Mouse (Mus musculus): ENCODE measurements around the gene Rab15. TPM values are rescaled to one million over a fixed set of nuclear protein-coding genes. Genes with fewer than 3 reads are reported as not detected.
"Not testable (repeated sequence)": the region's sequence is repeated elsewhere in the genome, so short reads cannot be mapped to it uniquely, and the experiment has no call there.

The Rab15 gene
- total RNA-seq, 2 experiments from 2014 or later: 0.86 to 1.8 TPM

DNA sequence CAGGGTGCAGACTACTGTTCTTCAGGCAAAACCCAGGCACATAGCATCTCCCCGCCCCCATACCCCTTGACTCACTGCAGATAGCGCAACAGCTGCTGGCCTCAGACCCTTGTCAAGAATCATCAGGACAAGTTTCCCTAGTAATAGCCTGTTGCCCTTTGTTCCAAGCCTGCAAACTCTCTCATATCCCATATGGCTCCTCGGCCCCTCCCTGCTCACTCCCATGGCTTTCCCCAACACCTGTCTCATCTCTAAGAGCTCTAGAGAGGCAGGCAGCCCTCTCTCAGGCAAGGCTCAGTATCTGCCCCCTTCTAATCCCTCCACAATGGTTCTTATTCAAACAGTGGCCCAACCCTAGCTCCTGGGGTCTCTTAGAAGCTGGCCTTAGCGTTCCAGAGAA is 2.1 kb downstream of the Rab15 start:
- no peak for DNase-seq
- intact Hi-C loops (cut with DNase I): no loop called here

DNA sequence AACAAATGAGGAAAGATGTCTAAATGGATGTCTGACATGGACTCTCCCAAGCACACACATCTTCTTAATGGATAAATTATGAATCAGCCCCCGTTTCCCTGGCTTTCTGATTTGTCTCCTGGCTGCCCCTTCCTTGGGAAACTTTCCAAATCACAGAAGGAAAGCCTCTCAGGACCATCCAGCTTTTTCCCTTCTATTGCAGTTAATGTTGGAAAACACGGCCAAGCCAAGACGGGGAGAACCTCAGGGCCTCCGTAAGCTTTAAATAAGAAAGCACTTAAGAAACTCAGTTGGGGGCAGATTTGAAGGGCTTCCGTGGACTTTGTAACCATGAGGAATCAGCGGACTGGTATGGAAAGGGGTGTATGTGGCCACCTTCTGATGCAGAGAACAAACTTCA is 2.9 kb downstream of the Rab15 start:
- no peak for DNase-seq
- intact Hi-C loops (cut with DNase I): no loop called here

DNA sequence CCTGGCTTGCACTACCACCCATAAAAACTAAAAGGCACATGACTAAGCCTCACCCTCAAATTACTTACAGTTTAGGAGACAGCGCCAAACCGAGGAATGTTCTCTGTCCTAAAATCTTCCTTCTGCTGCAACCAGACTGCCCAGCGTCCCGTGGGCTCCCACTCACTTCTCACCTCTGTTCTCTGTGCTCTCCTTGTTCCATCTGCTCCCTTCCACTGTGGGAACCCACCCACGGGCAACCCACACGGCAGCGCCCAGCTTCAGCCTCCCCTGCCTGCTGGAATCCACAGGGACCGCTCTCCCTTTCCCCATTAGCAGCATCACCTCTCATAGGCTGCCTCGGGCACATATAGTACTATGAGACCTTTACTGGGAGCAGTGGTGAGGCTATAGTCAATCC is 3.8 kb downstream of the Rab15 start:
- no peak for DNase-seq
- intact Hi-C loops (cut with DNase I): no loop called here

DNA sequence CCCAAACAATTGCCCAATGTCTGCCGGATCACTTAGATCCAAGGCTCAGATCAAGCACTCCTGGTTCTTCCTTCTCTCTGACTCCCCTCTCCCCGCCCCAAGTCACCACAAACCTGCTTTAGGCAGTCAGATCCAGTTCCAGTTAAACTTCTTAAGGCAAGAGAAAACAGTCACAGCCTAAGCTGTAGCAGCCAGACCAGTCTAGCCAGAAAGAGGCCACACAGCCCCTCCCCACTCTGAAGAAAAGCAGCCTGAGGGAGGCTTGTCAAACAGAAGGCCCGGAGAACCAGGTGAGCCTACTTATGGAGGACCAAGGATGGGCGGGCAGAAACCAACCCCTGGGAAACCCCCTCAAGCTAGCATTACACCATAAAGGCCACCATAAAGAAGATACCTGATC is 4.6 kb downstream of the Rab15 start:
- no peak for DNase-seq
- intact Hi-C loops (cut with DNase I): no loop called here

DNA sequence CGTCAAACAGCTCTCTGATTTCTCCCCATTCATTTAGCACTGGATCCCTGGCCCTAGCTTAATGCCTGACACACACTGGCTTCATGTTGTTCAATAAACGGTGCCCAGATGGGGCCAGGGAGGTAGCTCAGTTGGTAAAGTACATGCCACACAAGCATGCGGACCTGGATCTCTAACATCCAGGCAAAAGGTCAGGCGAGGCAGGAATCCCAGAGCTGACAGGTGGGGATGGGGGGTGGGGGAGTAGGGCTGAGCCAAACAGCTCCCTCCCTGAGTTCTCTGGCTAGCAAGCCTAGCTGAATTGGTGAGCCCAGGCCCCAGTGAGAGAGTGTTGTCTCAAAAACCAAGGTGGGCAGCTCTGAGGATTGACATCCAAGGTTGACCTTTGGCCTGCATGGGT is 5.5 kb downstream of the Rab15 start:
- intact Hi-C loops (cut with DNase I): no loop called here
- no peak for DNase-seq

DNA sequence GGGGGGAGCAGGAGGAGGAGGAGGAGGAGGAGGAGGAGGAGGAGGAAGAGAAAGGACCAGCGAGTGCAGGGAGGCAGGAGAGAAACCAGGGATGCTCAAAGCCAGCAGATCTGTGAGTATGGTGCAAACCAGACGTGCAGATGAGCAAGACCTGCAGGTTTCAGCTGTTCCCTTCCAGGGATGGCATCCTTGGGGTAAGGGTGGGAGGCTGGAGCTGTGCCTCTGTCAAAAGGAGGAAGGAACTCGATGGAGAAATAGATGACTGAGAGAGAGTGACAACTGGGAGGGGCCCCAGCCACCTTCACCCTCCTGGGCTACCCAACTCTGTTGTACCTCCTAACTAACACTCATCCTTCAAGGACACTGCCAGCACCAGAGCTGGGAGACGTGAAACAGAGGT is 6.0 kb downstream of the Rab15 start:
- DNase-seq: no peak
- intact Hi-C loops (cut with DNase I): no loop called here

DNA sequence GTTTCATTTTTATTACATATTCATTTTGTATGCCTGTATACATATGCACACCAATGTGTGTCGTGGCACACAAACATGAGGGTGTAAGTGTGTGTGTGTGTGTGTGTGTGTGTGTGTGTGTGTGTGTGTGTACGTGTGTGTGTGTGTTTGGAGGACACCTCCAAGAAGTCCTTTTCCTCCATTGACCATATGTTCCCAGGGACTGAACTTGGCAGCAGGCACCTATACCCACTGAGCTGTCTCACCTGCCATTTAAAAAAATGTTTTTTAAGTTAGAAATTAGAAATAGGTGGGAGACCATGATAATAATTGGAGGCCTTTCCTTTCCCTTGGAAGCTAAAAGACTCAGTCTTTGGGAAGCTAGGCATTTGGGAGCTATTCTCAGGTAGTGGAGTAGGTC is 8.6 kb downstream of the Rab15 start:
- DNase-seq: no peak
- intact Hi-C loops (cut with DNase I): no loop called here

DNA sequence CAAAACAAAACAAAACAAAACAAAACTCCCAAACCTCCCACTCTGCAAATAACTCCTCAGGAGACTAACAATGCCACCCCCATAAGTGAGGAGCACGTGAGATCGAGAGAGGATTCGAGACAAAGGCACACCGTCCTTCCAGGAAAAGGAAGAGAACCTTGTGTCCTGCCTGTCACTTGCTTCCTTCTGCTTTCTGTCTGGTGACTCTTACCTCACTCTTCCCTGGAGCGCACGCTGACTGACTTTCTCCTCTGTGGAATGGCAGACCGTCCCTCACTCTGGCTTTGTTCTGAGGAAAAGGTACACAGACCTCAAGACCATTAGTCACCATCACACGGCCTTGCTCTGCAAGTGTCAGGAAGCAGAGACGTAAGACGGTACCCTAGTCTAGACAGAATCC is 9.2 kb downstream of the Rab15 start:
- intact Hi-C loops (cut with DNase I): no loop called here
- DNase-seq: no peak

DNA sequence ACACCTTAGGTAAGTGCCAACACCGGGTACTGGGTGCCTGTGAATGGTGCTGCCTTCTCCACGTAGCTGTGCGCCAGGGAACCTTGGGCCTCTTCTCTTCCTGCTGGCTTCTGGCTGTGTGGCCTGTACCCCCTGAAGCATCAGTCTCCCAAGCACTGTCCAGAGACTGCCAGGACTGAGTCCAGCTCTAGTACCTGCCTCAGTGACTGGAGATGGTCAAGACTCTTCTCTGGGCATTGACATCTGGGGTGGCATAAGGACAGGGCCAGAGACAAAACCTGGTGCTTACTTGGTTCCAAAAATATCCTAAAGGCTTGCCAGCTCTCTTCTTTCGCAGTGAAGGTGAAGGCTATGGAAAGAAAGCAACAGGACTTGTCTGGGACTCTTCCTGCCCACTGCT is 11.7 kb downstream of the Rab15 start:
- DNase-seq: no peak
- intact Hi-C loops (cut with DNase I): no loop called here

DNA sequence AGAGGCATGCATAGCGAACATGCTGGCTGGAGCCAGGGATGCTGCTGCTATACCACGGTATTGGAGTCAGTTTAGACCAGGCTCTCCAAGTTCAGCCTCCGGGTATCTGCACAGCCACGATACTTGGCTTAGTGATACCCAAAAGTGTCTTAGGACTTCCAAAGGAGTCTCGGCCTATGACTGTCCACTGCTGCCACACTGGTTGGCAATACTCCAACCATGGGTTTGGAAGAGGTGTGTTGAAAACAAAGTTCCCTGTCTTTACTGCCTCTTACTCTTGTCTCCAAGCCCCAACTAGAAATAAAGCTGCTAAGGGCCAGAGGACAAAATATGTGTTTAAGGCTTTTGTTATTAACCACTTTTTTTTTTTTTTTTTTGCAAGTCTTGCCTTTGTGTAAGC is 12.2 kb downstream of the Rab15 start:
- intact Hi-C loops (cut with DNase I): no loop called here

DNA sequence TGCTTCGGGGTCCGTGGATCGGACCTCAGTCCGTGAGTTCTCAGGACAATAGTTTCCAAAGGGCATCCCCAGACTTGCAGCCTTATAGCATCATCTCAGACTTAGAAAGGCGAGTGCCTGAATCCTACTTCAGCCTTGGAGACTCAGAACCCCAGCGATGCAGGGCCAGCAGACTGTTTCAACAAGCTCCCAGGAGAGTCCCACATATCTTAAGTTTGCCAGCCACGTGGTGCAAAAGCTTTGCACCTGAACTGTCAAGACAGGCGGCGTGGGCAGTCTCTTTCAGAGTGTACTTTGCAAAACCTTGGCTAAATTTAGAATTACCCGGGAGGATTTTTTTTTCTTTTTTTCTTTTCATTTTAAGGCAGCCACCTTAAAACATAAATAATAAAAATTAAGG is 14.9 kb downstream of the Rab15 start:
- no peak for DNase-seq
- intact Hi-C loops (cut with DNase I): loop anchor here (5.0 kb wide), 1 partner anchor 310 kb away; no protein-coding TSS in a partner anchor

More for the DNA sequence above, 12.2 kb downstream of the Rab15 start:
- DNase-seq: no peak

DNA sequence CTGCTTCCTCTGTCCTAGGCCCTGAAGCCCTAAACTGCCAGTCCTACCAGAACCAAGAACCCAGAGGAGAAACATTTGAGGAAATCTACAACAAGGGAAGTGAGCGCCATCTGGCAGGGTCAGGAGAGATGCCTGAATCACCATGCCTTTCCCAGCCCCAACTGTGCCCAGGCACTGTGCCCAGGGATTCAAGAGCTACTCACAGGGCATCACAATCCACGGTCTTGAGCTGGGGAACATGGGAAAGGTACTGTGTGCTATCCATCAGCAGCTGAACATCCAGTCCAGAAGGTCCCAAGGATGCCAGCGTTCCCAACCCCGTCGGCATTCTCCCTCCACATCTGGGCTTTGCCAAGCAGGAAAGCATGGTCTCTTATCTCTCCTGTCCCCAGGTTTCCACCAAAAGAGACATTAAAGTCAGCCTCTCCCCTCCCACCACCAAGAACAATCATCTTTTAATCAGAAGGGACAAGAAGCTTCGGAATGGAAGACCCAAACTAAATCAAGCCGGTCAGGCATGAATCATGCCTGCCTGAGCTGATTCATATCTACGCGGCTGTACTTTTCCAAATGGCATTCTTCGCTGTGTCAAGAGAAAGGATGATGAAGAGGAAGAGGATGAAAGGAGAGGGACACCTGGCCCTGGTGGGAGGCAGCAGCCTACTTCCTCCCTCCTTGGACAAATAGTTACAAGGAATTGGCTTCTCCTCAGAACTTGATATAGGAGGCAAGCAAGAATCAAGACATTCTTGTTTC is 17.5 kb downstream of the Rab15 start:
- intact Hi-C loops (cut with DNase I): loop anchor here (2.0 to 5.0 kb wide), 2 partner anchors 156 to 308 kb away; no protein-coding TSS in a partner anchor
- DNase-seq: no peak

DNA sequence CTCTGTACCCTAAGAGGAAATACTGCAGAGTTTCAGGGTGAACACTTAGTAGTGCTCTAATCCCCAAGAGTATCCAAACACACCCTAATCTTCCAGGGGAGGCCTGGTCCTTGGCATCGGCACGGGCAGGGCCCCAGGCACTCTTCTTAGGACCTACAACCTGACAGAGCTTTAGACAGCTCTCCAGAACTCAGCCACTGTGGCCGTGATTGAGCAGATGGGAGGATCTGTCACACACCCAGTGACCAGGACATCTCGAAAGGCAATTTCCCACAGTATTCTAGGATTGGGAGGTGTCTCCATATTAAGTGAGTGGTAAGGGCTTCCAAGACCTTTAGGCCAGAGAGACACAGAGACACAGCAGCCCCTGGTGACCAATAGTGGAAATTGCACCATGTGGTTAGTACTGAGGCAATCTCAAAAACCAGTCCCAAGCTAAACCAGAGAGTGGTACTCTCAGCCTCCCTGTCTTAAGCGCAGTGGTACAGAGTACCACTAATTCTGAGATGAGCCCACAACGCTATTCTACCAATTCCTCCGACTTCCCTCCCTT is 18.9 kb downstream of the Rab15 start:
- DNase-seq: peak; percentile 45 to 68
- intact Hi-C loops (cut with DNase I): loop anchor here (2.0 kb wide), 1 partner anchor 155 kb away; no protein-coding TSS in a partner anchor

DNA sequence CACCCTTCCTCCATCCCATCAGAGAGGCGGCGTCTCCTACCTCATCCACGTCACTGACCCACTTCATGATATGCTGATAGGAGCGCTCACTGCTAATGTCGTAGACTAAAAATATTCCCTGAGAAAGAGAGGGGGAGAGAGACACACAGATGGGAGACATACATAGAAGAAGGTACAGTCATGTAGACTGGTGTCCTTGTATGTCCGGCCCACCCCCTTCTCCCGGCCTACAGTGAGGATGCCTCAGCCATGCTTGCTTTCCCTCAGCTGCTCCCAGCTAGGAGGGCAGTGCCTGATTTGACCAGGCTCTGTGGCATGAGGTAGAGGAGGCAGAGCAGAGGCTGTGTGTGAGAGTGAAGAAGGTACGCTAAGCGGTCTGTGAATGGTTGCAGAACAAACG is 19.7 kb downstream of the Rab15 start:
- DNase-seq: no peak
- intact Hi-C loops (cut with DNase I): no loop called here

DNA sequence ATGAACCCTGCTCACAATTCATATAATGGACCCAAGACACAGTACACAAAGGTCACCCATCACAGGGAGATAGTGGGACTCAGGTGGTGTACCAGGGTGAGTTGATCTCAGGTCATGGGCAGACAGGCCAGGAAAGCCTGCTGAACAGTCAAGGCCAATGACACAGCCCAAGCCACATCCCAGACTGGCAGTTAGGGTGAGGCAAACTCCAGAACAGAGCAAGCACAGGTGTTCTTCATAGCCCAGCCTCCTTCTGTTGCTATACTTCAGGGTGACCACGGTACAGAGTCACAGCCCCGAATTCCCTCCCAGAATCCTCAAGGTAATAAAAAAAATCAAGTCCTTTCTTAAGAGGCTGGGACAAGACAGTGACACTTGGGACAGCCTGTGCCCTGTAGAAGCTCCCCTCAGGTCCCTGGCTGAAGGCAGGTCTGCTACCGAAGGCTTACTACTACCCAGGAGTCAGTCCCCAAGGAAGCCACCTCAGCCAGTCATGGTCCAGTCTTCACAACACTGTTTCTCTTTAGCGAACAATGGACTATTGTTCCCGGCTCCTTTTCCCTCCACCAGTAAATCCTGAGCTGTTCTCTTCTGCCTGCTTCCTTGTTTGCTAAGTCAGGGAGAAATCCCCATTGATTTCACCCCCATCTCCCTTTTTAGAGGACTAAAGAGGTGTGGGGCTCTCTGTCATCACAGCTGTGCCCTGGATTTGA is 24.5 kb downstream of the Rab15 start:
- intact Hi-C loops (cut with DNase I): no loop called here

DNA sequence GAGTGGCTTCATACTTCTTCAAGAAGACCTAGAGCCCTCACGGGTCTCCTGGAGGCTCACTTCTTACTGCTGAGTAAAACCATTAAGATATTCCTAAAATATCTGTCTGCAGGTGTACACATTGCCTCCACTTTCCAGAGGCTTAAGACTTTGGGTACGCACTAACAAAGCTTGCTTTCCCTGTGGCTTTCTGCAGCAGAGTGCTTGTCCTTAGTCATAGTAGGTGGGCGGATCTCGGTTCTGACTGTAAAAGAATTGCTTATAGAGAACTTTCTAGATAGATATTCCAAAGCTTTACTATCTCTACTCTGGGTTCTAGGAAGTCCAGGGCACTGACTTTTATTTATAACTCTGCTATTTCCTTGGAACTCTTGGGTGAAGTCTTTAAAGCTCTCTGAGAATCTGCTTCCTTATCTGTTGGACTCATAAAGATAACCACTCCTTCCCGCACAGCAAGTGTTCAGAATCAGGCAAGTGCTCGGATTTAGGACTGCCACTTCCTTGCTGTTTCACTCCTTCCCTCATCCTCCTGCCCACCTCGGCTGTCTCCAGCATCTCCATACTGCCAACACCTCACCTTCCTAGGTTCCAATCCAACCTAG is 25.7 kb downstream of the Rab15 start:
- intact Hi-C loops (cut with DNase I): no loop called here
- no peak for DNase-seq

More for the DNA sequence above, 24.5 kb downstream of the Rab15 start:
- no peak for DNase-seq

DNA sequence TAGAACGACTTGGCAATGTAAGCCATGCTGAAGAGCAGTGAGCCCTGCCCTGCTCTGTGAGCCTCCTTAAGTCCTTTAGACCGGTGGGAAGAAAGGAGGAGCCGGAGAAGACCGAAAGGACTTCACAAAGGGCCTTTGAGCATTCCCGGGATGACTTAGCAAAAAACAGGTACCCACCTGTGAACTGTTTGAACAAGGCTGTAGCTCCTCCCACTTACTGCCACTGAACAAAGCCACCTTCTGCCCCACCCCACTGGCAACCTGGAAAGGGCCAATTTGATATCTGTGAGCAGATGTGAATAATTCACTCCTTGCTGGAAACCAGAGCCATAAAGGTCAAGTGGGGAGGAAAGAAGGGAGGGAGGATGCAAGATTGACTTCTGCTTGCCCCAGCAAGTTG is 27.4 kb downstream of the Rab15 start, which contains the start of gene Gpx2:
Gpx2 (minus strand) TSS at position 205 of the 400 bp plus-strand sequence.
- intact Hi-C loops (cut with DNase I): no loop called here
- no peak for DNase-seq

DNA sequence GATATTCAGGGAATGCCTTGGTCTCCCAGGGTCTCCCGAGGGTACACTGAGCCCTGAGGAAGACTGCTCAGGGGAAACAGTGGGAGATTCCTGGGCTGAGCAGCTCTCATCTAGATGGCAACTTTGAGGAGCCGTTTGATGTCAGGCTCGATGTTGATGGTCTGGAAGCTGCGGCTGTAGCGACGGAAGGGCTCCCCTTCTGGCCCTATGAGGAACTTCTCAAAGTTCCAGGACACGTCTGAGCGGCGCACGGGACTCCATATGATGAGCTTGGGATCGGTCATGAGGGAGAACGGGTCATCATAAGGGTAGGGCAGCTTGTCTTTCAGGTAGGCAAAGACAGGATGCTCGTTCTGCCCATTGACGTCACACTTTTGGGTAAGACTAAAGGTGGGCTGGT is 30.2 kb downstream of the Rab15 start:
- DNase-seq; intact Hi-C loops (cut with DNase I): not testable (repeated sequence)

DNA sequence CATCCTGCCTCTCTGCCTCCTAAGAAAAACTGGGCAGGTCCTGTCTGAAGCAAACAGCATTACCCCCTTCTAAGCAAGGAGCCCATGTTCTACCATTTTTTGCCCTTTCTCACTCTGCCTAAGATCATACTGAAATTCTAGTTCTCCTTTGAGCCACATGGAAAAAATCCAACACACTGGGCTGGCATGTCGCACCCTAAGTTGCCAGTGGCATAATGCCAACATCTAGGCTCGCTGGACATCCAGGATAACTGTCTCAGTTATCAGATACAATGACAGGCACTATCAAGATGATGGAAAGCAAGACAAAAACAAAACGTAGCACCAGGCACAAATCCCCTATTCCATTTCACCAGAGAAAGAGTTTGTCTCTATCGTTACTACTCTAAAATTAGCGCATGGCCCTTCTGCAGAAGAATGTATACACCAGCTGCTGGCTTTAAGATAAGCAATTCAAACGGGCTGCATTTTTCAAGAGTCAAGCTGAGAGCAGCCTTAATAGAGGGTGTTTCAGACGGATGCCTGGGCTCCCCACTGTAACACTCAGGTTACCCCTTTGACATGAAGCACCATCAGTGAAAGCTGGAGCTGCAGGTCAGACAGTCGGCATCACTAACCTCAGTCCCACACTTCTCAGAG is 32.1 kb downstream of the Rab15 start:
- no peak for DNase-seq
- intact Hi-C loops (cut with DNase I): no loop called here

DNA sequence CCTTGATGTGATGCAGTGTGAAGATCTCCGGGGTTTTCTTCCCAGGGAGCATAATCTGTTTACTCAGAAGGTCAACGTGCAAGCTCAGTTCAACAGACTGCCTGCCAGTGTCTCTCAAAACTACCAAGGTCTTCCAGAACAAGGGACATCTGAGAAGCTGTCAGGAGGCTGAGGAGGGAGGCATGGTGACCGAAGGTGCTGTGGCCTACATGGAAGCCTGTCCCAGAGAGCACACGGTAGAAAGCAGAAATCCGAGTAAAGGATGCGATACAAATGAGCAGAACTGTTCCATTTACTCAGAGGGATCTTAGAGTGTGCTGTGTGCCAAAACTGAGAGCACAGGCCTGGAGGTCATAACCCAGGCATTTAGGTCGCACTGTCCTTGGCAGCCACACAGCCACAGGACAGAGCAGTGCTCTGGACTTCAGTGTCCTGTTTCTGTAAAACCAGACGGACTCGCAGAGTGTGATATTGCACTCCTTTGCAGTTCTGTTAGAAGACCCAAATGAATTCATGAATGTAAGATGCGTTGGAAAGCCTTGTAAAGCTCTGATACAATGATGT is 38.6 kb downstream of the Rab15 start:
- intact Hi-C loops (cut with DNase I): no loop called here
- DNase-seq: peak in 1 of 2 experiments; percentile 21
